Mouse (Mus musculus) myocyte (in vitro differentiated cells): ENCODE data around the gene Ergic1. TPM values are rescaled to one million over a fixed set of nuclear protein-coding genes. Genes with fewer than 3 reads are reported as not detected.
A peak's percentile ranks its signal among the peaks of the same experiment; 100 is the strongest.

Experiments
- H3K27me3 ChIP-seq: one replicate; pipeline ENCODE4 v1.6.1; 2011; ENCODE audit not compliant: control insufficient read depth, insufficient read depth, insufficient read length
- H3K36me3 ChIP-seq: one replicate; pipeline ENCODE4 v1.6.1; 2011; ENCODE audit not compliant: control insufficient read depth, insufficient read depth
- H3K4me2 ChIP-seq: one replicate; pipeline ENCODE4 v1.6.1; 2011; ENCODE audit warnings: low read depth, control low read depth
- H3K4me3 ChIP-seq: one replicate; pipeline ENCODE4 v1.5.1; 2011; ENCODE audit warnings: mild to moderate bottlenecking, control low read depth, moderate library complexity
- H3K79me2 ChIP-seq: one replicate; pipeline ENCODE4 v1.6.1; 2011; ENCODE audit not compliant: control insufficient read depth, insufficient read depth
- H3ac ChIP-seq: one replicate; pipeline ENCODE4 v1.6.1; 2011; ENCODE audit not compliant: control insufficient read depth, insufficient read length
- CEBPB ChIP-seq: IDR thresholded peaks from 2 replicates; pipeline ENCODE4 v1.6.1; 2011; ENCODE audit warnings: mild to moderate bottlenecking, moderate library complexity; ENCODE audit not compliant: poor library complexity, insufficient read depth, severe bottlenecking
- E2F4 ChIP-seq: IDR thresholded peaks from one replicate; pipeline ENCODE4 v1.6.1; 2011; ENCODE audit warnings: mild to moderate bottlenecking, control low read depth, moderate library complexity; ENCODE audit not compliant: insufficient read depth
- MYOD1 ChIP-seq, 3 experiments: IDR thresholded peaks; one replicate each; pipeline ENCODE4 v1.6.1; 2011; ENCODE audit warnings: control low read depth in 2 of 3, low read depth in 2 of 3, mild to moderate bottlenecking in 2 of 3, moderate library complexity in 1 of 3; ENCODE audit not compliant: insufficient read length in 2 of 3, control insufficient read depth in 1 of 3
- MYOG ChIP-seq, 3 experiments: IDR thresholded peaks; one replicate each; pipeline ENCODE4 v1.6.1; 2011; ENCODE audit warnings: control low read depth in 2 of 3, low read depth in 2 of 3, mild to moderate bottlenecking in 2 of 3; ENCODE audit not compliant: insufficient read length in 2 of 3, control insufficient read depth in 1 of 3, insufficient read depth in 1 of 3
- POLR2A ChIP-seq: IDR thresholded peaks from one replicate; pipeline ENCODE4 v1.6.1; 2011; ENCODE audit warnings: low read depth, mild to moderate bottlenecking, control low read depth, moderate library complexity; ENCODE audit not compliant: insufficient read length
- POLR2AphosphoS2 ChIP-seq: IDR thresholded peaks from one replicate; pipeline ENCODE4 v1.6.1; 2011; ENCODE audit warnings: low read depth, control low read depth; ENCODE audit not compliant: insufficient read length
- REST ChIP-seq: IDR thresholded peaks from one replicate; pipeline ENCODE4 v1.6.1; 2011; ENCODE audit warnings: mild to moderate bottlenecking, control low read depth, moderate library complexity; ENCODE audit not compliant: insufficient read depth, insufficient read length
- SRF ChIP-seq: IDR thresholded peaks from one replicate; pipeline ENCODE4 v1.6.1; 2011; ENCODE audit warnings: low read depth; ENCODE audit not compliant: control insufficient read depth, insufficient read length
- TCF12 ChIP-seq: IDR thresholded peaks from one replicate; pipeline ENCODE4 v1.6.1; 2011; ENCODE audit warnings: mild to moderate bottlenecking, control low read depth; ENCODE audit not compliant: poor library complexity, insufficient read depth, severe bottlenecking
- TCF3 ChIP-seq: IDR thresholded peaks from one replicate; pipeline ENCODE4 v1.6.1; 2011; ENCODE audit warnings: low read depth, control low read depth; ENCODE audit not compliant: insufficient read length
- USF1 ChIP-seq: IDR thresholded peaks from one replicate; pipeline ENCODE4 v1.6.1; 2011; ENCODE audit warnings: low read depth, mild to moderate bottlenecking, control low read depth, moderate library complexity
- polyA plus RNA-seq: library from polyadenylated mRNA; unstranded; fragments of >200 nt; fragmentation: generic; extraction: Trizol; gene quantifications from one replicate; pipeline ENCODE4 v1.2.1, GENCODE M21; 2012; ENCODE audit warnings: missing spikeins

The Ergic1 gene
- 102 TPM for polyA plus RNA-seq

DNA sequence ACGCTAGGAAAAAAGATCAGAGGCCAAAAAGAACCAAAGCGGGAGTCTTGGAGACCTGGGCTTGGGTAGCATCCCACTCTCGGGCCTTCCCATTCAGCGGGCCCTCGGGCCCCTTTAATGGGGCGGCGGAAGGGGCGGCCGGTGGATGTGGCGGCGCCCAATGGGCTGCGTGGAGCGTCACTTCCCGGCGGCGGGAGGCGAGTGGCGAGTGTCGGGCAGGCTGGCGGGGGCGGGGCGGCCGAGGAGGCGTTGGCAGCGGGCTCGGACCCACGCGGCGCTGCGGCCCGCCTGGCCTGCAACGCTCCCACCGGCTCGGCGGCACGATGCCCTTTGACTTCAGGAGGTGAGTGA, at the start of gene Ergic1:
Ergic1 (plus strand) TSS at position 200 of the 351 bp plus-strand sequence.
- Histone ChIP-seq H3K27me3 (no peaks in the 10 kb centered on the region), H3K36me3 (peaks cover 7% of the 10 kb centered on the region), H3K79me2 (peaks cover 33% of the 10 kb centered on the region), H3K4me2 (peak within 1 kb of the TSS; percentile 87), H3ac (peak within 1 kb of the TSS; percentile 70), H3K4me3 (peak within 1 kb of the TSS; percentile 59)
- no peak for TF ChIP-seq CEBPB
- peak in 1 of 3 experiments; percentile 38 for TF ChIP-seq MYOD1 (IDR thresholded peaks at IDR 0.05; ENCODE audit: control insufficient read depth in 1 of 3, insufficient read length in 2 of 3, low read depth in 2 of 3)
- TF ChIP-seq POLR2AphosphoS2 = peak; percentile 92
- peak; percentile 92 for TF ChIP-seq POLR2A
- TF ChIP-seq SRF = peak; percentile 27
- no peak for TF ChIP-seq USF1

DNA sequence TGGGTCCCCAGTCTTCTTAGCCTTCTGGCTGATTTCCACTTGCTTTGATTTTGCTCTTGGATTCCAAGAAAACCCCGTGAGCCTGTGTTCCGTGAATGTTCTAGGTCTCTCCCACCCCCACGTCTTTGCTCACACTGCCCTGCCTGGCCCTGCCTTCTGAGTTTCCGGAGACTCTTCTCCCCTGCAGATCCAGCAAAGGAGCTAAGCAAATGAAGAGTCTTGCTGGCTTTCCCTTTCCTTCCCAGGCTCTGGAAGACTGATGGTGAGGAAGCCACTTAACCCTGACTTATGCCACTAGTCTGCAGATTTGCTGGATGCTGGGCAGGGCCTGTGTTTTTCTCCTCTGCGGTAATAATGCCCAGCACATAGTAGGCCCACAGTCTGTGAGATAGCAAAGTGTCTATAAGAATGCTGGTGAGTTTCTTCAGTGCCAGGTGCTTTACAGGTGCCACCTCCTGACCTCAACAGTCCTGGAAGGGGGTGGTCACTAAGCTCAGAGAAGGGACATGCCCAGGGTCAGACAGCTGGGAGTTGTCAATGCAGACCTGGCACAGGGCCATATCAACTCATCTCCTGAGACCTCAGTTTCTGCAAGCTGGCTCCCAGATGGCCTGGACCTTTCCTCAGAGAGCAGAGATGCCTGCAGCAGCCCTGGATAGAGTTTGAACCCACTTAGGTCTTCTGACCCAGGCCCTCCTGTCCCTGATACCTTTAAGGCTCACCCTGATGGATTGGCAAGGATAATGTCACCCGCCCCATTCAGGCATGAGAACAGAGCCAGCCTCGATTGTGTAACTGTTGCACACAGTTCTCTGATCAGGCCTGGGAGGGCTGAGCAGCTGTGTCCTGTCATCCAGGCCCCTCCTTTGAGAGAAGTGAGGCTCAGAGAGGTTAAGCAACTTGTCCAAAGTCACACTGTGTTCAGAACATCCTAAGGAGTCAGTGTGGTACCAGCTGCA, 49.2 kb upstream of the Ergic1 start:
- Histone ChIP-seq H3K36me3 (no peaks in the 10 kb centered on the region), H3ac (no peak overlapping the region), H3K4me2 (no peak overlapping the region), H3K27me3 (no peaks in the 10 kb centered on the region), H3K79me2 (peaks cover 7% of the 10 kb centered on the region), H3K4me3 (no peak overlapping the region)
- TF ChIP-seq E2F4 = no peak
- no peak for TF ChIP-seq POLR2A

GRCm38 (mm10) chr17:26512961-26513360, 48.3 kb upstream of the Ergic1 start:
- TF ChIP-seq TCF12 (no peak), POLR2A (no peak)
- H3K4me3 ChIP-seq = no peak overlapping the region
- H3K36me3 ChIP-seq = no peaks in the 10 kb centered on the region
- no peaks in the 10 kb centered on the region for H3K27me3 ChIP-seq
- H3K4me2 ChIP-seq = no peak overlapping the region
- no peaks in the 10 kb centered on the region for H3K79me2 ChIP-seq
- H3ac ChIP-seq = no peak overlapping the region

DNA sequence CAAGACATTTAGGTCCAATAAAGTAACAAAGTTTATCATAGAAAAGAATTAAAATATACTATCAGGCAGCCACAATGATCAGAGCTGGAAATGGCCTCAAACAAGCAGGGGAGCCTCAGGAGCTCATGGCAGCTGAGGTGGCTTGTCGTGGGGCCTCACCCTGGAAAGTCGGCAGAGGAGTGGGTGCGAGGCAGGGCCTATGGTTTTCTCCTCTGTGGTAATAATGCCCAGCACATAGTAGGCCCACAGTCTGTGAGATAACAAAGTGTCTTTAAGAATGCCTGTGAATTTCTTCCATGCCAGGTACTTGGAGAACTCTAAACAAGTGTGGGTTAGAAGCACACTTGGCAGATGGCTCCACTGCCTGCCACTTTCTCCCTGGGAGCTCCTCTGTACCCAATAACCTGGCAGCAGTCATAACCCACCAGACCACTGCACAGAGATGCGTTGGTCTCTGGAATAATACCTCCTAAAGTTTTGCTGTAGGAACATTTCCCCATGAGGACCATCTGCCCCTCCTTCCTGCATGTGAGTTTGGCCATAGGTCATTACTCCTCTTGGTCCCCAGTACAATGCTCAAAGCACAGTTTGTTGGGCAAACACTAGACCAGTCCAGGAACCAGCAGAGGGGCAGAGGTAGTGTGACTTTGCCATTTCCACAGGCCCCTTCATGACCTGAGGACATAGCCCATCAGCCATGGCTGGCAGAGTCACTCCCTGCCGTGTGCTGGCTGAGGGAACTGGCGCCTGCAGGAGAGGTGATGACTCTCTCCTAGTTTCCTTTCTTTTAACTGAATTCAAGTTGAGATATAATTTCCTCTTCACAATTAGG, 47.6 kb upstream of the Ergic1 start:
- no peak overlapping the region for H3K4me3 ChIP-seq
- H3ac ChIP-seq = no peak overlapping the region
- H3K36me3 ChIP-seq = no peaks in the 10 kb centered on the region
- H3K4me2 ChIP-seq = peak overlapping the region; percentile 68
- no peaks in the 10 kb centered on the region for H3K79me2 ChIP-seq
- H3K27me3 ChIP-seq = no peaks in the 10 kb centered on the region
- no peak for TF ChIP-seq REST
- TF ChIP-seq MYOG (IDR thresholded peaks at IDR 0.05; ENCODE audit: control insufficient read depth in 1 of 3, insufficient read depth in 1 of 3, insufficient read length in 2 of 3, low read depth in 2 of 3) = no peak
- TF ChIP-seq TCF12 = no peak
- no peak for TF ChIP-seq USF1
- no peak for TF ChIP-seq E2F4
- TF ChIP-seq MYOD1 (IDR thresholded peaks at IDR 0.05; ENCODE audit: control insufficient read depth in 1 of 3, insufficient read length in 2 of 3, low read depth in 2 of 3) = no peak
- TF ChIP-seq CEBPB = no peak
- no peak for TF ChIP-seq POLR2AphosphoS2
- TF ChIP-seq POLR2A = no peak
- no peak for TF ChIP-seq TCF3

- no peaks in the 10 kb centered on the region for H3K27me3 ChIP-seq
- H3ac ChIP-seq = no peak overlapping the region
- no peak overlapping the region for H3K4me3 ChIP-seq
- no peaks in the 10 kb centered on the region for H3K36me3 ChIP-seq
- no peaks in the 10 kb centered on the region for H3K79me2 ChIP-seq
- no peak for TF ChIP-seq SRF
- TF ChIP-seq POLR2A = no peak
- TF ChIP-seq MYOG (IDR thresholded peaks at IDR 0.05; ENCODE audit: control insufficient read depth in 1 of 3, insufficient read depth in 1 of 3, insufficient read length in 2 of 3, low read depth in 2 of 3) = no peak
- no peak for TF ChIP-seq MYOD1 (IDR thresholded peaks at IDR 0.05; ENCODE audit: control insufficient read depth in 1 of 3, insufficient read length in 2 of 3, low read depth in 2 of 3)
- peak overlapping the region; percentile 68 for H3K4me2 ChIP-seq
Measured at GRCm38 (mm10) chr17:26514581-26515030, 46.7 kb upstream of the Ergic1 start.
